ENCODE assay signal across 10 mouse cellular contexts in the genomic region with DNA sequence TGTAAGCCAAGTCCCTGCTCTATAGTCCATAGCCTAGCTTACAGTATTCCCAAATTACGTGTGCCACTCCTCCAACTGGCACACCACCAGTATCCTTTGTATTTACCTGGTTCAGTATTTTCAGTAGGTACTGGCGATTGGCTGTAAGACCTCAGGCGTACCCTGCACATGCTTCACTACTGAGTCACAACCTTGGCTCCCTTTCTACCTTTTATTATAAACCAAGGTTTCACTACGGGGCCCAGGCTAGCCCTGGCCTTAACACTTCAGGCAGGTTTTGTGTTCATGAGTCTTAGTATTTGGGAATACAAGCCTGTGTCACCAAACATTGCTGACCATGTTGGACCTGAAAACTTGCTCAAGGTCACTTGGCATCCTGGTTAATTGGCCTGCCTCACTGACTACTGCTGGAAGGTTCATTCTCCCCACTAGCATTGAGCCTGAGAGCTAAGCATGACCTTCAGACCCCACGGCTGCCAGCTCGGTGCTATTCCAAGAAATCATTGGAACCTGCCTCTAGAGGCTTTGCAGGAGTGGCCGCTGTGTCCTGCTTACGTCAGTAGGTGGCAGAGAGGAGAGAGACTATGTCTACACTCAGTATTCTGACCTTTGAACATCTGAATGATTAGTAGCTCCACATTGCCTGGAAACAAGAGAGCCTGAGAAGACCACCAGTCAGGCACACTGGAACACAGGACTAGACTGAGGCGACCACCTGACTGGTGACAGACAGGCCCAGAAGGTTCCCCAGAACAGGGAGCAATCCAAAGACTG.
DNase-seq lines count a peak whose midpoint lies in the region; ATAC-seq and TF ChIP-seq lines count a peak whose summit lies in the region.
"Had no signal": no experiment of that assay in that cellular context is flagged by ENCODE, and none has a peak within 500 bp of the region (broad histone marks: within the 10 kb centered on the region; RNA-seq: fewer than 3 reads in every experiment).

No protein-coding gene starts in this region.

- 0 out of 2 replicates have a peak, but pooled peaks have one; percentile 7 for TF ChIP-seq CTCF in cortical plate, adult 2 months (IDR thresholded peaks at IDR 0.05; ENCODE audit: extremely low read depth, insufficient read depth, low read length)

- H3K27ac ChIP-seq in heart, embryonic 10.5 days = no peak overlapping the region
- H3K27ac ChIP-seq in cortical plate, adult 2 months (ENCODE audit: insufficient read depth, low read length) = no peak overlapping the region
- no peak overlapping the region for H3K27ac ChIP-seq in hindbrain, embryonic 16.5 days (ENCODE audit: low read depth, low read length)
- no peak overlapping the region for H3K27ac ChIP-seq in liver, embryonic 13.5 days
- H3K27ac ChIP-seq: embryonic facial prominence, embryonic 15.5 days; limb, embryonic 15.5 days had no signal

- WGBS in heart, embryonic 10.5 days = 69% methylated on average over 9 of the region's 9 CpGs
- WGBS in hindbrain, embryonic 16.5 days = 75% methylated on average over 9 of the region's 9 CpGs
- 60% methylated on average over 9 of the region's 9 CpGs for WGBS in liver, embryonic 13.5 days (ENCODE audit: insufficient replicate concordance)

- no peaks in the 10 kb centered on the region for H3K9me3 ChIP-seq in heart, embryonic 10.5 days
- no peaks in the 10 kb centered on the region; the same call in 1 of the 2 replicates for H3K9me3 ChIP-seq in hindbrain, embryonic 16.5 days (ENCODE audit: control insufficient read depth, low read length)
- no peaks in the 10 kb centered on the region for H3K9me3 ChIP-seq in liver, embryonic 13.5 days (replicated peaks)
- H3K9me3 ChIP-seq: embryonic facial prominence, embryonic 15.5 days; limb, embryonic 15.5 days had no signal

- H3K36me3 ChIP-seq in heart, embryonic 10.5 days = peaks cover 8% of the 10 kb centered on the region; the same call in 1 of the 2 replicates
- peaks cover 28% of the 10 kb centered on the region for H3K36me3 ChIP-seq in hindbrain, embryonic 16.5 days (ENCODE audit: control insufficient read depth, insufficient read depth, low read length)
- no peaks in the 10 kb centered on the region for H3K36me3 ChIP-seq in liver, embryonic 13.5 days
- H3K36me3 ChIP-seq: embryonic facial prominence, embryonic 15.5 days had no signal

- no peak overlapping the region for H3K4me2 ChIP-seq in hindbrain, embryonic 16.5 days (ENCODE audit: low read length)
- no peak overlapping the region for H3K4me2 ChIP-seq in liver, embryonic 13.5 days
- H3K4me2 ChIP-seq: embryonic facial prominence, embryonic 15.5 days; limb, embryonic 15.5 days had no signal

- TF ChIP-seq POLR2A in cortical plate, adult 2 months (IDR thresholded peaks at IDR 0.05; ENCODE audit: extremely low read depth, insufficient read depth, low read length) = no peak

- peak; percentile 27; the same call in 1 of the 2 replicates for ATAC-seq in hindbrain, embryonic 16.5 days
- ATAC-seq in liver, embryonic 13.5 days (ENCODE audit: low read depth) = peak; percentile 60

- peak; percentile 93 for DNase-seq in heart, adult 11 months
- no peak for DNase-seq in heart, embryonic 10.5 days (ENCODE audit: low spot score)
- peak; percentile 0 for DNase-seq in liver, embryonic 13.5 days
- no peak for DNase-seq in layer of hippocampus, postnatal 36 days
- no peak for DNase-seq in right cerebral cortex, adult 2 months (ENCODE audit: low spot score in 2 of 2)
- no peak for DNase-seq in urinary bladder, postnatal 10 days (ENCODE audit: low spot score)

- no peak overlapping the region for H3K4me3 ChIP-seq in heart, embryonic 10.5 days
- H3K4me3 ChIP-seq in cortical plate, adult 2 months (ENCODE audit: insufficient read depth, low read length) = no peak overlapping the region
- no peak overlapping the region for H3K4me3 ChIP-seq in hindbrain, embryonic 16.5 days (ENCODE audit: low read length)
- H3K4me3 ChIP-seq in liver, embryonic 13.5 days (replicated peaks) = no peak overlapping the region
- H3K4me3 ChIP-seq: embryonic facial prominence, embryonic 15.5 days; limb, embryonic 15.5 days had no signal

- no peaks in the 10 kb centered on the region for H3K27me3 ChIP-seq in heart, embryonic 10.5 days (ENCODE audit: insufficient read depth, poor library complexity, severe bottlenecking)
- no peaks in the 10 kb centered on the region for H3K27me3 ChIP-seq in hindbrain, embryonic 16.5 days (replicated peaks; ENCODE audit: control insufficient read depth, insufficient read depth, low read length)
- H3K27me3 ChIP-seq in liver, embryonic 13.5 days = no peaks in the 10 kb centered on the region
- H3K27me3 ChIP-seq: embryonic facial prominence, embryonic 15.5 days; limb, embryonic 15.5 days had no signal

- no peaks in the 10 kb centered on the region for H3K4me1 ChIP-seq in heart, embryonic 10.5 days
- peaks cover 2% of the 10 kb centered on the region for H3K4me1 ChIP-seq in cortical plate, adult 2 months (ENCODE audit: control insufficient read depth, insufficient read depth, low read length)
- no peaks in the 10 kb centered on the region for H3K4me1 ChIP-seq in hindbrain, embryonic 16.5 days (ENCODE audit: control insufficient read depth, insufficient read depth, low read depth, low read length)
- no peaks in the 10 kb centered on the region for H3K4me1 ChIP-seq in liver, embryonic 13.5 days (replicated peaks)
- H3K4me1 ChIP-seq: embryonic facial prominence, embryonic 15.5 days had no signal

- no peak overlapping the region for H3K9ac ChIP-seq in hindbrain, embryonic 16.5 days (ENCODE audit: low read depth, low read length)
- H3K9ac ChIP-seq in liver, embryonic 13.5 days = no peak overlapping the region
- H3K9ac ChIP-seq: embryonic facial prominence, embryonic 15.5 days; limb, embryonic 15.5 days had no signal

Comparison
In these comparisons a context has a peak if more than half of its experiments do, and no peak if none do; other contexts are left out.
1. DNase-seq: peak in heart, adult 11 months (single experiment) and liver, embryonic 13.5 days (single experiment); none in heart, embryonic 10.5 days (single experiment), layer of hippocampus, postnatal 36 days (0 of 2), right cerebral cortex, adult 2 months (0 of 2) and urinary bladder, postnatal 10 days (single experiment).